Mouse (Mus musculus): ENCODE data around the gene Bola3.

Bola3 gene

GRCm38 (mm10) chr6:83396711-83397110 lies 47.8 kb downstream of the Bola3 start:
- DNase-seq, result no peak

GRCm38 (mm10) chr6:83397728-83398127 lies 48.8 kb downstream of the Bola3 start:
- DNase-seq, result no peak

- no peak for DNase-seq
These were observed 50.8 kb downstream of the Bola3 start for GRCm38 (mm10) chr6:83399790-83400189.

GRCm38 (mm10) chr6:83403481-83403880 lies 54.5 kb downstream of the Bola3 start:
- DNase-seq, result no peak

- no peak for DNase-seq
These were observed 55.6 kb downstream of the Bola3 start for GRCm38 (mm10) chr6:83404571-83404970.

GRCm38 (mm10) chr6:83405511-83406064 lies 56.6 kb downstream of the Bola3 start:
- no peak for DNase-seq

- no peak for DNase-seq
These were observed 59.6 kb downstream of the Bola3 start for GRCm38 (mm10) chr6:83408510-83408909.

All from right cerebral cortex, postnatal 4 days (tissue).